Mouse (Mus musculus): Measurements from ENCODE around the gene Ccdc73. TPM values are rescaled to one million over a fixed set of nuclear protein-coding genes. Genes with fewer than 3 reads are reported as not detected.
A peak's percentile ranks its signal among the peaks of the same experiment; 100 is the strongest.
"Not testable (repeated sequence)": the region's sequence is repeated elsewhere in the genome, so short reads cannot be mapped to it uniquely, and the experiment has no call there.

Ccdc73 gene
- polyA plus RNA-seq, 1 experiment from 2014 or later: 6.6 TPM

GRCm38 (mm10) chr2:104858083-104858482 is 9.5 kb upstream of the Ccdc73 start:
- not testable (repeated sequence) for H3K9ac ChIP-seq (ENCODE audit: low read length); H3K4me3 ChIP-seq (ENCODE audit: low read depth, low read length); DNase-seq (ENCODE audit: low spot score); H3K4me1 ChIP-seq (replicated peaks; ENCODE audit: control insufficient read depth, insufficient read depth, low read length); H3K4me2 ChIP-seq (ENCODE audit: low read depth, low read length, severe bottlenecking); H3K36me3 ChIP-seq (ENCODE audit: control insufficient read depth, insufficient read depth, low read length); ATAC-seq (replicated peaks; ENCODE audit: low FRiP score); H3K27me3 ChIP-seq (ENCODE audit: control insufficient read depth, insufficient read depth, low read length); H3K9me3 ChIP-seq (ENCODE audit: control insufficient read depth, low read length); H3K27ac ChIP-seq (ENCODE audit: low read depth, low read length)
- WGBS: 94% methylated on average over 3 of the region's 3 CpGs

GRCm38 (mm10) chr2:104859060-104859459 is 8.5 kb upstream of the Ccdc73 start:
- WGBS: 90% methylated on average over 5 of the region's 5 CpGs
- ATAC-seq (replicated peaks; ENCODE audit: low FRiP score) (no peak), DNase-seq (ENCODE audit: low spot score) (no peak)
- no peak overlapping the region for H3K4me3 ChIP-seq (ENCODE audit: low read depth, low read length)
- no peak overlapping the region for H3K27ac ChIP-seq (ENCODE audit: low read depth, low read length)
- H3K9me3 ChIP-seq (ENCODE audit: control insufficient read depth, low read length): no peaks in the 10 kb centered on the region
- H3K9ac ChIP-seq (ENCODE audit: low read length): no peak overlapping the region
- H3K4me1 ChIP-seq (replicated peaks; ENCODE audit: control insufficient read depth, insufficient read depth, low read length): no peaks in the 10 kb centered on the region
- no peaks in the 10 kb centered on the region for H3K36me3 ChIP-seq (ENCODE audit: control insufficient read depth, insufficient read depth, low read length)
- no peaks in the 10 kb centered on the region for H3K27me3 ChIP-seq (ENCODE audit: control insufficient read depth, insufficient read depth, low read length)
- no peak overlapping the region for H3K4me2 ChIP-seq (ENCODE audit: low read depth, low read length, severe bottlenecking)

GRCm38 (mm10) chr2:104860426-104860825 is 7.2 kb upstream of the Ccdc73 start:
- no peak for DNase-seq (ENCODE audit: low spot score)
- WGBS: 89% methylated on average over 10 of the region's 10 CpGs

GRCm38 (mm10) chr2:104864176-104864860 is 3.3 kb upstream of the Ccdc73 start:
- H3K36me3 ChIP-seq (ENCODE audit: control insufficient read depth, insufficient read depth, low read length): no peaks in the 10 kb centered on the region
- no peak overlapping the region for H3K27ac ChIP-seq (ENCODE audit: low read depth, low read length)
- 87% methylated on average over 4 of the region's 4 CpGs for WGBS
- no peak overlapping the region for H3K9ac ChIP-seq (ENCODE audit: low read length)
- no peak for ATAC-seq (replicated peaks; ENCODE audit: low FRiP score)
- no peak overlapping the region for H3K4me3 ChIP-seq (ENCODE audit: low read depth, low read length)
- H3K27me3 ChIP-seq (ENCODE audit: control insufficient read depth, insufficient read depth, low read length): no peaks in the 10 kb centered on the region
- H3K9me3 ChIP-seq (ENCODE audit: control insufficient read depth, low read length): no peaks in the 10 kb centered on the region
- H3K4me2 ChIP-seq (ENCODE audit: low read depth, low read length, severe bottlenecking): no peak overlapping the region
- no peaks in the 10 kb centered on the region for H3K4me1 ChIP-seq (replicated peaks; ENCODE audit: control insufficient read depth, insufficient read depth, low read length)
- DNase-seq (ENCODE audit: low spot score): no peak

More at GRCm38 (mm10) chr2:104860426-104860825, 7.2 kb upstream of the Ccdc73 start:
- no peaks in the 10 kb centered on the region for H3K9me3 ChIP-seq (ENCODE audit: control insufficient read depth, low read length)
- no peaks in the 10 kb centered on the region for H3K4me1 ChIP-seq (replicated peaks; ENCODE audit: control insufficient read depth, insufficient read depth, low read length)
- no peaks in the 10 kb centered on the region for H3K36me3 ChIP-seq (ENCODE audit: control insufficient read depth, insufficient read depth, low read length)
- H3K4me3 ChIP-seq (ENCODE audit: low read depth, low read length): no peak overlapping the region
- H3K27ac ChIP-seq (ENCODE audit: low read depth, low read length): no peak overlapping the region
- no peak for ATAC-seq (replicated peaks; ENCODE audit: low FRiP score)
- no peaks in the 10 kb centered on the region for H3K27me3 ChIP-seq (ENCODE audit: control insufficient read depth, insufficient read depth, low read length)
- no peak overlapping the region for H3K9ac ChIP-seq (ENCODE audit: low read length)
- H3K4me2 ChIP-seq (ENCODE audit: low read depth, low read length, severe bottlenecking): no peak overlapping the region

GRCm38 (mm10) chr2:104869101-104869500 is 1.5 kb downstream of the Ccdc73 start:
- no peak overlapping the region for H3K9ac ChIP-seq (ENCODE audit: low read length)
- no peaks in the 10 kb centered on the region for H3K27me3 ChIP-seq (ENCODE audit: control insufficient read depth, insufficient read depth, low read length)
- H3K27ac ChIP-seq (ENCODE audit: low read depth, low read length): no peak overlapping the region
- ATAC-seq (replicated peaks; ENCODE audit: low FRiP score) (no peak), DNase-seq (ENCODE audit: low spot score) (no peak)
- WGBS: 90% methylated on average over 3 of the region's 3 CpGs
- H3K4me1 ChIP-seq (replicated peaks; ENCODE audit: control insufficient read depth, insufficient read depth, low read length): no peaks in the 10 kb centered on the region
- no peaks in the 10 kb centered on the region for H3K9me3 ChIP-seq (ENCODE audit: control insufficient read depth, low read length)
- H3K4me3 ChIP-seq (ENCODE audit: low read depth, low read length): no peak overlapping the region
- H3K4me2 ChIP-seq (ENCODE audit: low read depth, low read length, severe bottlenecking): no peak overlapping the region
- no peaks in the 10 kb centered on the region for H3K36me3 ChIP-seq (ENCODE audit: control insufficient read depth, insufficient read depth, low read length)

GRCm38 (mm10) chr2:104878794-104879193 is 11.2 kb downstream of the Ccdc73 start:
- H3K27me3 ChIP-seq (ENCODE audit: control insufficient read depth, insufficient read depth, low read length): no peaks in the 10 kb centered on the region
- no peak overlapping the region for H3K4me2 ChIP-seq (ENCODE audit: low read depth, low read length, severe bottlenecking)
- H3K9ac ChIP-seq (ENCODE audit: low read length): no peak overlapping the region
- H3K36me3 ChIP-seq (ENCODE audit: control insufficient read depth, insufficient read depth, low read length): no peaks in the 10 kb centered on the region
- H3K9me3 ChIP-seq (ENCODE audit: control insufficient read depth, low read length): no peaks in the 10 kb centered on the region
- ATAC-seq (replicated peaks; ENCODE audit: low FRiP score) (no peak), DNase-seq (ENCODE audit: low spot score) (no peak)
- H3K4me1 ChIP-seq (replicated peaks; ENCODE audit: control insufficient read depth, insufficient read depth, low read length): no peaks in the 10 kb centered on the region
- 87% methylated on average over 8 of the region's 8 CpGs for WGBS
- no peak overlapping the region for H3K4me3 ChIP-seq (ENCODE audit: low read depth, low read length)
- no peak overlapping the region for H3K27ac ChIP-seq (ENCODE audit: low read depth, low read length)

GRCm38 (mm10) chr2:104886109-104886508 is 18.5 kb downstream of the Ccdc73 start:
- Histone ChIP-seq H3K4me3 (ENCODE audit: low read depth, low read length) (no peak overlapping the region), H3K9ac (ENCODE audit: low read length) (no peak overlapping the region), H3K4me2 (ENCODE audit: low read depth, low read length, severe bottlenecking) (no peak overlapping the region), H3K9me3 (ENCODE audit: control insufficient read depth, low read length) (no peaks in the 10 kb centered on the region), H3K27me3 (ENCODE audit: control insufficient read depth, insufficient read depth, low read length) (no peaks in the 10 kb centered on the region), H3K36me3 (ENCODE audit: control insufficient read depth, insufficient read depth, low read length) (no peaks in the 10 kb centered on the region), H3K27ac (ENCODE audit: low read depth, low read length) (no peak overlapping the region), H3K4me1 (replicated peaks; ENCODE audit: control insufficient read depth, insufficient read depth, low read length) (no peaks in the 10 kb centered on the region)
- WGBS: 89% methylated on average over 18 of the region's 18 CpGs
- ATAC-seq (replicated peaks; ENCODE audit: low FRiP score) (no peak), DNase-seq (ENCODE audit: low spot score) (no peak)

- H3K4me3 ChIP-seq (ENCODE audit: low read depth, low read length); H3K4me2 ChIP-seq (ENCODE audit: low read depth, low read length, severe bottlenecking); H3K27me3 ChIP-seq (ENCODE audit: control insufficient read depth, insufficient read depth, low read length); DNase-seq (ENCODE audit: low spot score); H3K36me3 ChIP-seq (ENCODE audit: control insufficient read depth, insufficient read depth, low read length); H3K9ac ChIP-seq (ENCODE audit: low read length); ATAC-seq (replicated peaks; ENCODE audit: low FRiP score); H3K4me1 ChIP-seq (replicated peaks; ENCODE audit: control insufficient read depth, insufficient read depth, low read length); H3K27ac ChIP-seq (ENCODE audit: low read depth, low read length); H3K9me3 ChIP-seq (ENCODE audit: control insufficient read depth, low read length): not testable (repeated sequence)
- WGBS: 63% methylated on average over 2 of the region's 2 CpGs
Observed at GRCm38 (mm10) chr2:104887331-104887730, 19.7 kb downstream of the Ccdc73 start.

- peak; percentile 82 for DNase-seq (ENCODE audit: low spot score)
- Histone ChIP-seq H3K27ac (ENCODE audit: low read depth, low read length) (no peak overlapping the region), H3K9ac (ENCODE audit: low read length) (no peak overlapping the region), H3K27me3 (ENCODE audit: control insufficient read depth, insufficient read depth, low read length) (no peaks in the 10 kb centered on the region), H3K4me2 (ENCODE audit: low read depth, low read length, severe bottlenecking) (no peak overlapping the region), H3K9me3 (ENCODE audit: control insufficient read depth, low read length) (no peaks in the 10 kb centered on the region), H3K36me3 (ENCODE audit: control insufficient read depth, insufficient read depth, low read length) (no peaks in the 10 kb centered on the region), H3K4me1 (replicated peaks; ENCODE audit: control insufficient read depth, insufficient read depth, low read length) (no peaks in the 10 kb centered on the region), H3K4me3 (ENCODE audit: low read depth, low read length) (no peak overlapping the region)
- ATAC-seq (replicated peaks; ENCODE audit: low FRiP score): no peak
- WGBS: 30% methylated on average over 10 of the region's 10 CpGs
Observed at GRCm38 (mm10) chr2:104887882-104888566, 20.4 kb downstream of the Ccdc73 start.

Measured in forebrain, embryonic 11.5 days (tissue).